Mouse (Mus musculus) G1E (cell line): ENCODE measurements around the gene Sorcs2. TPM values are rescaled to one million over a fixed set of nuclear protein-coding genes. Genes with fewer than 3 reads are reported as not detected.

ENCODE experiments used
- ATAC-seq: 2 replicates; pipeline ENCODE4 v1.8.0; 2016; ENCODE audit warnings: mild to moderate bottlenecking; ENCODE audit not compliant: insufficient number of reproducible peaks, poor library complexity, low FRiP score, severe bottlenecking; ENCODE audit errors: extremely low read depth
- DNase-seq: peaks from one replicate; pipeline ENCODE4 v3.0.0; 2012; ENCODE audit warnings: low spot score
- H3K27me3 ChIP-seq: 2 replicates; pipeline ENCODE4 v1.6.1; 2012; ENCODE audit warnings: mild to moderate bottlenecking, low read length, inconsistent platforms; ENCODE audit not compliant: insufficient read depth
- H3K36me3 ChIP-seq: replicated peaks from 2 replicates; pipeline ENCODE3; 2012; ENCODE audit warnings: mild to moderate bottlenecking, inconsistent platforms
- H3K4me1 ChIP-seq: 2 replicates; pipeline ENCODE4 v1.6.1; 2012; ENCODE audit warnings: low read depth, low read length, inconsistent platforms, mixed read lengths; ENCODE audit not compliant: insufficient read depth
- H3K4me3 ChIP-seq: 2 replicates; pipeline ENCODE4 v1.5.1; 2012; ENCODE audit warnings: low read depth, mild to moderate bottlenecking, inconsistent platforms, low read length, moderate library complexity, mixed read lengths
- H3K9me3 ChIP-seq: replicated peaks from 2 replicates; pipeline ENCODE4 v1.6.1; 2012; ENCODE audit warnings: inconsistent platforms
- CTCF ChIP-seq: IDR thresholded peaks from 2 replicates; pipeline ENCODE4 v1.5.1; 2012; ENCODE audit warnings: low read depth, low read length, inconsistent platforms, mixed read lengths
- GATA1 ChIP-seq: IDR thresholded peaks from 2 replicates; pipeline ENCODE4 v1.6.1; 2012; ENCODE audit warnings: borderline replicate concordance, low read length, inconsistent platforms, mixed read lengths
- GATA2 ChIP-seq: IDR thresholded peaks from 2 replicates; pipeline ENCODE4 v1.6.1; 2012; ENCODE audit warnings: low read depth, low read length, inconsistent platforms, borderline replicate concordance
- POLR2AphosphoS5 ChIP-seq: IDR thresholded peaks from 2 replicates; pipeline ENCODE4 v1.6.1; 2012; ENCODE audit warnings: low read depth, low read length, inconsistent platforms; ENCODE audit not compliant: insufficient replicate concordance
- TAL1 ChIP-seq: conservative IDR thresholded peaks from 2 replicates; pipeline ENCODE4 v1.6.1; 2012; ENCODE audit warnings: low read depth, low read length, inconsistent platforms, mixed read lengths
- polyA plus RNA-seq: library from polyadenylated mRNA; stranded (reverse); fragments of >175 nt; gene quantifications from 2 replicates; pipeline ENCODE4 v1.2.3, GENCODE M21; 2012
- total RNA-seq, 2 experiments: library from RNA; stranded (forward) in 1 of 2; stranded (reverse) in 1 of 2; fragments of 200-1000 nt in 1 of 2; fragments of >200 nt in 1 of 2; fragmentation: Nextera tagmentation in 1 of 2; gene quantifications; 2 replicates each; pipeline ENCODE4 v1.2.3; 2014 to 2017

Sorcs2 gene
- total and polyA plus RNA-seq, 3 experiments = 0.04 to 0.22 TPM; not detected in 1

DNA sequence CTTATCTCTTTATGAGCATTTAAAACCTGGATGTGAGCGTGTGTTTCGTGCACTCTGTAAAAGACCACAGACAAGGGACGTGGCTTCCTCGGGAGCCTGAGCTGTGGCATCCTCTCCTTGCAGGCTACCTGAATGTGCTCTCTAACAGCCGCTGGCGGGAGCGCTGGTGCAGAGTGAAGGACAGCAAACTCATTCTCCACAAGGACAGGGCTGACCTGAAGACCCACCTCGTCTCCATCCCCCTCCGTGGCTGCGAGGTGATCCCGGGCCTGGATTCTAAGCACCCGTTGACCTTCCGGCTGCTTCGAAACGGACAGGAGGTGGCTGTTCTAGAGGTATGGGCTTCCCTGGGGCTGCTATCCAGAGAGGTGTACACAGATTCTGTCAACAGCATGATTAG, 423.7 kb downstream of the Sorcs2 start:
- Histone ChIP-seq H3K36me3 (no peaks in the 10 kb centered on the region), H3K27me3 (peaks cover 5% of the 10 kb centered on the region; the same call in 1 of the 2 replicates), H3K9me3 (no peaks in the 10 kb centered on the region), H3K4me3 (no peak overlapping the region), H3K4me1 (no peaks in the 10 kb centered on the region)
- no peak for ATAC-seq
- TF ChIP-seq TAL1 (no peak), GATA1 (no peak), POLR2AphosphoS5 (no peak), GATA2 (no peak), CTCF (no peak)
- DNase-seq = no peak

- DNase-seq (no peak), ATAC-seq (no peak)
- Histone ChIP-seq H3K9me3 (no peaks in the 10 kb centered on the region), H3K36me3 (no peaks in the 10 kb centered on the region), H3K4me1 (no peaks in the 10 kb centered on the region), H3K27me3 (peaks cover 5% of the 10 kb centered on the region; the same call in 1 of the 2 replicates), H3K4me3 (no peak overlapping the region)
- no peak for TF ChIP-seq GATA2
- TF ChIP-seq POLR2AphosphoS5 = no peak
- no peak for TF ChIP-seq CTCF
- TF ChIP-seq GATA1 = no peak
- TF ChIP-seq TAL1 = no peak
Measured at GRCm38 (mm10) chr5:35973800-35974199, 424.1 kb downstream of the Sorcs2 start.

DNA sequence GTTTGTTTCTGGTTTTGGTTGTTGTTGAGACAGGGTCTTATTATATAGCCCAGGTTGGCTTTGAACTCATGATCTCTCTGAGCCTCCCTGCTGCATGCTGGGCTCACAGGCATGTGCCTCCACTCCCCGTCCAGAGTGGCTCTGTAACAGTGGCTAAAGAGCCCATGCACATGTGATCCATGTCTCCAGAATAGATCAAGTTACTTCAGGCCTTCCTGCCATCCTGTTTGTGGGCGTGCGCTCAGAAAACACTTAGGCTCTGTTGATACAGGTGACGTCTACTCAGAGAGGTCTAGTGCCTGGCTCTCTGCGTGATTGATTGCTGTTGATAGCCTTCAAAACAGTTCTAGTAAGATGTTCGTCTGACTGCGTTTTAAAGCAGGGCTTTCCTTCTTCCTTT, 425.2 kb downstream of the Sorcs2 start:
- TF ChIP-seq TAL1 = no peak
- TF ChIP-seq GATA1 = no peak
- TF ChIP-seq CTCF = no peak
- ATAC-seq (no peak), DNase-seq (no peak)
- no peaks in the 10 kb centered on the region for H3K36me3 ChIP-seq
- no peaks in the 10 kb centered on the region for H3K4me1 ChIP-seq
- H3K27me3 ChIP-seq = peaks cover 5% of the 10 kb centered on the region; the same call in 1 of the 2 replicates
- no peaks in the 10 kb centered on the region for H3K9me3 ChIP-seq
- H3K4me3 ChIP-seq = no peak overlapping the region

- no peaks in the 10 kb centered on the region for H3K36me3 ChIP-seq
- DNase-seq (peak; percentile 58), ATAC-seq (no peak)
- peak; percentile 60; the same call in 1 of the 2 replicates for TF ChIP-seq CTCF
- no peak for TF ChIP-seq TAL1
- H3K4me1 ChIP-seq = no peaks in the 10 kb centered on the region
- no peaks in the 10 kb centered on the region for H3K9me3 ChIP-seq
- peaks cover 5% of the 10 kb centered on the region; the same call in 1 of the 2 replicates for H3K27me3 ChIP-seq
- no peak overlapping the region for H3K4me3 ChIP-seq
Measured at GRCm38 (mm10) chr5:35971841-35972578, 425.9 kb downstream of the Sorcs2 start.

GRCm38 (mm10) chr5:35970380-35971105, 427.4 kb downstream of the Sorcs2 start:
- DNase-seq (no peak), ATAC-seq (no peak)
- Histone ChIP-seq H3K4me3 (no peak overlapping the region), H3K36me3 (no peaks in the 10 kb centered on the region), H3K4me1 (no peaks in the 10 kb centered on the region), H3K27me3 (peaks cover 5% of the 10 kb centered on the region; the same call in 1 of the 2 replicates), H3K9me3 (no peaks in the 10 kb centered on the region)
- TF ChIP-seq GATA2 (no peak), CTCF (no peak), POLR2AphosphoS5 (no peak), TAL1 (no peak), GATA1 (no peak)

GRCm38 (mm10) chr5:35969857-35970256, 428.1 kb downstream of the Sorcs2 start:
- DNase-seq (no peak), ATAC-seq (no peak)
- TF ChIP-seq GATA2 = no peak
- no peak for TF ChIP-seq TAL1
- no peak for TF ChIP-seq CTCF
- TF ChIP-seq GATA1 = no peak
- TF ChIP-seq POLR2AphosphoS5 = no peak
- no peaks in the 10 kb centered on the region for H3K36me3 ChIP-seq
- H3K4me3 ChIP-seq = no peak overlapping the region
- peaks cover 5% of the 10 kb centered on the region; the same call in 1 of the 2 replicates for H3K27me3 ChIP-seq
- no peaks in the 10 kb centered on the region for H3K9me3 ChIP-seq
- H3K4me1 ChIP-seq = no peaks in the 10 kb centered on the region

Other genes with a start within 250 kb of the Sorcs2 start
- gene Psapl1, start 194.1 kb downstream of the Sorcs2 start, total RNA-seq (2014; fragmentation: Nextera tagmentation) = not detected in 2 replicates
- gene Psapl1, start 194.1 kb downstream of the Sorcs2 start, total RNA-seq (2017) = 0.05 and 0.12 TPM in 2 replicates
- not detected in 2 replicates for gene Psapl1, start 194.1 kb downstream of the Sorcs2 start, polyA plus RNA-seq
- 18.3 and 20.8 TPM in 2 replicates for gene Grpel1, start 66.9 kb upstream of the Sorcs2 start, total RNA-seq (2014; fragmentation: Nextera tagmentation)
- gene Grpel1, start 66.9 kb upstream of the Sorcs2 start, total RNA-seq (2017) = 32.9 and 34.7 TPM in 2 replicates
- gene Grpel1, start 66.9 kb upstream of the Sorcs2 start, polyA plus RNA-seq = 13.1 and 16.7 TPM in 2 replicates
- 16.8 and 22.5 TPM in 2 replicates for gene Tada2b, start 86.1 kb upstream of the Sorcs2 start, total RNA-seq (2014; fragmentation: Nextera tagmentation)
- gene Tada2b, start 86.1 kb upstream of the Sorcs2 start, total RNA-seq (2017) = 9.8 and 15.5 TPM in 2 replicates
- 12.6 and 17.4 TPM in 2 replicates for gene Tada2b, start 86.1 kb upstream of the Sorcs2 start, polyA plus RNA-seq
- not detected in 2 replicates for gene Ccdc96, start 86.4 kb upstream of the Sorcs2 start, total RNA-seq (2014; fragmentation: Nextera tagmentation)
- 0.29 and 0.60 TPM in 2 replicates for gene Ccdc96, start 86.4 kb upstream of the Sorcs2 start, total RNA-seq (2017)
- 0.21 and 0.25 TPM in 2 replicates for gene Ccdc96, start 86.4 kb upstream of the Sorcs2 start, polyA plus RNA-seq
- gene Tbc1d14, start 195.1 kb upstream of the Sorcs2 start, total RNA-seq (2014; fragmentation: Nextera tagmentation) = 12.5 and 15.7 TPM in 2 replicates
- gene Tbc1d14, start 195.1 kb upstream of the Sorcs2 start, total RNA-seq (2017) = 7.7 and 8.0 TPM in 2 replicates
- 13.1 and 15.2 TPM in 2 replicates for gene Tbc1d14, start 195.1 kb upstream of the Sorcs2 start, polyA plus RNA-seq